Mouse (Mus musculus) embryonic fibroblast, embryonic 13.5 days (primary cell): ENCODE data around the gene Ly6g6e.

Experiments
- CTCF ChIP-seq: IDR thresholded peaks from 2 replicates; pipeline ENCODE4 v1.5.1; 2011; ENCODE audit warnings: mild to moderate bottlenecking, control low read depth, low read length, moderate library complexity, borderline replicate concordance; ENCODE audit not compliant: insufficient read depth
- POLR2A ChIP-seq: IDR thresholded peaks from 2 replicates; pipeline ENCODE4 v1.6.1; 2011; ENCODE audit warnings: low read depth, mild to moderate bottlenecking, control low read depth, low read length, moderate library complexity

- TF ChIP-seq POLR2A (no peak), CTCF (no peak)
Measured at GRCm38 (mm10) chr17:35064378-35064877, 12.3 kb upstream of the Ly6g6e start.
